Comparison of ENCODE assay signal across 10 mouse cellular contexts in the genomic region with DNA sequence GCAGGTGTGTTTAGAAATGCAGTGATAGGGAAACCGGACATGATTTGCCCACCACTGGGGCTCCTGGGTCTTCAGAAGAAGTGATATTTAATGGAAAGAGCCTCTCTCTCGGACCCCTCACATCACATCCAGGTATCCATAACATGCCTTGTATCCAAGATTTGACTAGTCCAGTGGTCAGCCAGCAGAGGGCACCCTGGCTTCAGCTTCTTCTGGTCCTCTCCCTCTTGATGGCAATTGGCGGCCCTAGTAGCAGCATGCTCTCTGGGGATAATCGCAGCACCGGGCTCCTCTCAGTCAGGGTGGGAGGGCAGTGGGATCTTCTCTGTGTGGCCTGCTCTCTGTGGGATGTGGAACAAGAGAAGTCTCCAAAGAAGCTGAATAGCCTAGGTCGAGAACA. TPM values are rescaled to one million over a fixed set of nuclear protein-coding genes. Genes with fewer than 3 reads are reported as not detected.
DNase-seq lines count a peak whose midpoint lies in the region; ATAC-seq and TF ChIP-seq lines count a peak whose summit lies in the region.
"Had no signal": no experiment of that assay in that cellular context is flagged by ENCODE, and none has a peak within 500 bp of the region (broad histone marks: within the 10 kb centered on the region; RNA-seq: fewer than 3 reads in every experiment).

No protein-coding gene starts in this region.

- no peaks in the 10 kb centered on the region for H3K4me1 ChIP-seq in midbrain, embryonic 14.5 days (ENCODE audit: control insufficient read depth, insufficient read depth, low read length)
- H3K4me1 ChIP-seq in midbrain, embryonic 11.5 days (ENCODE audit: control insufficient read depth, insufficient read depth, low read length) = no peaks in the 10 kb centered on the region

- H3K27me3 ChIP-seq in midbrain, embryonic 14.5 days (ENCODE audit: control insufficient read depth, insufficient read depth, low read length) = no peaks in the 10 kb centered on the region
- H3K27me3 ChIP-seq in midbrain, embryonic 11.5 days (ENCODE audit: control insufficient read depth, insufficient read depth, low read length) = no peaks in the 10 kb centered on the region

- H3K27ac ChIP-seq in gastrocnemius, adult 2 months = no peak overlapping the region
- no peak overlapping the region for H3K27ac ChIP-seq in midbrain, embryonic 14.5 days (replicated peaks; ENCODE audit: low read depth, low read length)
- no peak overlapping the region for H3K27ac ChIP-seq in midbrain, embryonic 11.5 days (ENCODE audit: low read depth, low read length)

- intact Hi-C loops in gastrocnemius, adult 2 months (cut with DNase I) = no loop called here
- intact Hi-C loops in gastrocnemius, postnatal 14 days (cut with DNase I; ENCODE audit: low total_unique reads) = no loop called here

- WGBS in midbrain, embryonic 14.5 days = 48% methylated on average over 6 of the region's 6 CpGs
- 39% methylated on average over 6 of the region's 6 CpGs for WGBS in midbrain, embryonic 11.5 days

- ATAC-seq in midbrain, embryonic 14.5 days (ENCODE audit: low FRiP score, low TSS enrichment) = no peak
- ATAC-seq in midbrain, embryonic 11.5 days (ENCODE audit: low FRiP score) = no peak

- no peaks in the 10 kb centered on the region for H3K36me3 ChIP-seq in midbrain, embryonic 14.5 days (ENCODE audit: control insufficient read depth, insufficient read depth, low read length)
- no peaks in the 10 kb centered on the region for H3K36me3 ChIP-seq in midbrain, embryonic 11.5 days (ENCODE audit: control insufficient read depth, insufficient read depth, low read length)

- H3K9ac ChIP-seq in midbrain, embryonic 14.5 days (replicated peaks; ENCODE audit: low read length) = no peak overlapping the region
- no peak overlapping the region for H3K9ac ChIP-seq in midbrain, embryonic 11.5 days (ENCODE audit: low read length)

- no peak overlapping the region for H3K4me3 ChIP-seq in gastrocnemius, adult 2 months
- H3K4me3 ChIP-seq in midbrain, embryonic 14.5 days (replicated peaks; ENCODE audit: low read depth, low read length) = no peak overlapping the region
- H3K4me3 ChIP-seq in midbrain, embryonic 11.5 days (ENCODE audit: low read depth, low read length) = no peak overlapping the region
- H3K4me3 ChIP-seq: erythroblast, embryonic 14.5 days had no signal

- DNase-seq in gastrocnemius, adult 2 months = no peak
- DNase-seq in gastrocnemius, postnatal 14 days = no peak
- peak; percentile 62 for DNase-seq in midbrain, embryonic 14.5 days
- DNase-seq in midbrain, embryonic 11.5 days (ENCODE audit: low spot score, missing footprints) = no peak
- DNase-seq in embryo, embryonic 10.5 days (ENCODE audit: low spot score) = peak; percentile 47
- DNase-seq in mesoderm, embryonic 11.5 days (ENCODE audit: low read depth, low spot score) = peak; percentile 13
- DNase-seq in Muller cell, postnatal 12 days (ENCODE audit: inconsistent ontology term) = no peak
- DNase-seq in B cell, adult 2 months = no peak

- no peak overlapping the region for H3K4me2 ChIP-seq in midbrain, embryonic 14.5 days (ENCODE audit: low read length)
- H3K4me2 ChIP-seq in midbrain, embryonic 11.5 days = no peak overlapping the region

- no peaks in the 10 kb centered on the region for H3K9me3 ChIP-seq in midbrain, embryonic 14.5 days (ENCODE audit: control insufficient read depth, low read length)
- H3K9me3 ChIP-seq in midbrain, embryonic 11.5 days (ENCODE audit: control insufficient read depth, low read length) = no peaks in the 10 kb centered on the region

- TF ChIP-seq CTCF in gastrocnemius, adult 2 months (IDR thresholded peaks at IDR 0.05) = peak; percentile 20; the same call in 1 of the 2 replicates

RNA-seq across cellular contexts. Expression of a gene that starts 17.2 kb away (rescaled TPM):
- total RNA-seq in gastrocnemius, adult 2 months (2021) = not detected
- total RNA-seq in gastrocnemius, postnatal 14 days (2021) = not detected
- polyA plus RNA-seq in midbrain, embryonic 14.5 days (2014; fragmentation: Nextera tagmentation; extraction: Ambion mirVana) = not detected in 2 replicates
- polyA plus RNA-seq in midbrain, embryonic 11.5 days (2014; fragmentation: Nextera tagmentation; extraction: Ambion mirVana) = not detected in 2 replicates
- total RNA-seq: left cerebral cortex, postnatal 10 days had no signal
- polyA plus RNA-seq: erythroblast, embryonic 14.5 days had no signal

RNA-seq across cellular contexts. Expression of a gene that starts 18.7 kb away (rescaled TPM):
- not detected for total RNA-seq in gastrocnemius, adult 2 months (2021)
- total RNA-seq in gastrocnemius, postnatal 14 days (2021) = not detected
- polyA plus RNA-seq in midbrain, embryonic 14.5 days (2014; fragmentation: Nextera tagmentation; extraction: Ambion mirVana) = not detected in 2 replicates
- polyA plus RNA-seq in midbrain, embryonic 11.5 days (2014; fragmentation: Nextera tagmentation; extraction: Ambion mirVana) = not detected in 2 replicates
- total RNA-seq: left cerebral cortex, postnatal 10 days had no signal
- polyA plus RNA-seq: erythroblast, embryonic 14.5 days had no signal

RNA-seq across cellular contexts. Expression of a gene that starts 40.2 kb away (rescaled TPM):
- 1 to 10 TPM; 4.9 to 6.8 TPM for total RNA-seq in gastrocnemius, adult 2 months (2021)
- 1 to 10 TPM; 5.6 to 6.3 TPM for total RNA-seq in gastrocnemius, postnatal 14 days (2021)
- 18.3 and 21.0 TPM in 2 replicates for polyA plus RNA-seq in midbrain, embryonic 14.5 days (2014; fragmentation: Nextera tagmentation; extraction: Ambion mirVana)
- polyA plus RNA-seq in midbrain, embryonic 11.5 days (2014; fragmentation: Nextera tagmentation; extraction: Ambion mirVana) = 10.5 and 12.5 TPM in 2 replicates
- polyA plus RNA-seq: erythroblast, embryonic 14.5 days had no signal

RNA-seq across cellular contexts. Expression of a gene that starts 48.3 kb away (rescaled TPM):
- total RNA-seq in gastrocnemius, adult 2 months (2021) = not detected
- total RNA-seq in gastrocnemius, postnatal 14 days (2021) = under 1 TPM; 0.25 to 0.27 TPM
- polyA plus RNA-seq in midbrain, embryonic 14.5 days (2014; fragmentation: Nextera tagmentation; extraction: Ambion mirVana) = 97.2 and 120 TPM in 2 replicates
- polyA plus RNA-seq in midbrain, embryonic 11.5 days (2014; fragmentation: Nextera tagmentation; extraction: Ambion mirVana) = 3.9 and 4.0 TPM in 2 replicates
- polyA plus RNA-seq: erythroblast, embryonic 14.5 days had no signal

Comparison
In these comparisons a context has a peak if more than half of its experiments do, and no peak if none do; other contexts are left out.
1. DNase-seq: peak in midbrain, embryonic 14.5 days (single experiment), embryo, embryonic 10.5 days (single experiment) and mesoderm, embryonic 11.5 days (single experiment); none in gastrocnemius, adult 2 months (single experiment), gastrocnemius, postnatal 14 days (single experiment), midbrain, embryonic 11.5 days (single experiment), Muller cell, postnatal 12 days (single experiment) and B cell, adult 2 months (0 of 2).